Mouse (Mus musculus) thymus, postnatal 10 days (tissue): ENCODE measurements around the gene Sema3b.
A peak's percentile ranks its signal among the peaks of the same experiment; 100 is the strongest.

ENCODE experiments used
- DNase-seq, 2 experiments: peaks; one replicate each; pipeline ENCODE4 v3.0.0; 2021; ENCODE audit warnings: low spot score in 2 of 2

The Sema3b gene

GRCm38 (mm10) chr9:107612945-107613569 lies 4.0 kb upstream of the Sema3b start:
- no peak for DNase-seq

DNA sequence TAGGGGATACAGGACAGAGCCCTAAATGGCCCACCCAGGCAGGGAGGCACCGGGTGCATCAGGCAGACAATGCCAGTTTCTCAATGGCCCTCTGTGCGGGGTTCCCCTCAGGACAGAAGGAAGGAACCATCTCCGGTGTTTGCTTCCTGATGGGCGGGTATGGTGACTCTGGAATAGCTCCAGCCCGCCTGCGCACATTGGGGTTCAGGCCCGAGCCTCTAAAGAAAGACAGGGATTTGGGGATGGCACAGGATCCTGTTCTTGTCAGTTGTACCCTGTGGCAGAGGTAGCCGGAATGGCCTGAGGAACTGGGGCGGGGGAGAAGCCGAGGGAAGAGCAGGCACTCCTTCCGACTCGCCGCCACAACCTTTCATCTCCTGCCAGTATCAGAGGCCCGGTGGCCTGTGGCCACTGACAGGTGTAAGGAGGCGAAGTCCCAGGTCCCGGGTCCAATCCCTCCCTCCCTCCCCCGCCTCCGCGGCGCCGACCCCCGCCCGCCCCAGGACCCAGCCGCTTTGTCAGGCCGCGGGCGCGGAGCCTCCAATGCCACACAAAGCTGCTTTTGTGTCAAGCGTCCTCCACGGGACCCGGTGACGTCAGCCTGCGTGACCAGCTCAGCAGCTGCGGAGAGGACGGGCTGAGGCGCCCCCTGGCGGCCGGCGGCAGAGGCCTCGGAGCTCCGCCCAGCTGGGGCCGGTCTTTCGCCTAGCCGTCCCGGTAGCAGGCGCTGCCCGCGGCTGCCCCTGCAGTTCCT lies 3.3 kb upstream of the Sema3b start:
- DNase-seq = peak; percentile 91 to 98

DNA sequence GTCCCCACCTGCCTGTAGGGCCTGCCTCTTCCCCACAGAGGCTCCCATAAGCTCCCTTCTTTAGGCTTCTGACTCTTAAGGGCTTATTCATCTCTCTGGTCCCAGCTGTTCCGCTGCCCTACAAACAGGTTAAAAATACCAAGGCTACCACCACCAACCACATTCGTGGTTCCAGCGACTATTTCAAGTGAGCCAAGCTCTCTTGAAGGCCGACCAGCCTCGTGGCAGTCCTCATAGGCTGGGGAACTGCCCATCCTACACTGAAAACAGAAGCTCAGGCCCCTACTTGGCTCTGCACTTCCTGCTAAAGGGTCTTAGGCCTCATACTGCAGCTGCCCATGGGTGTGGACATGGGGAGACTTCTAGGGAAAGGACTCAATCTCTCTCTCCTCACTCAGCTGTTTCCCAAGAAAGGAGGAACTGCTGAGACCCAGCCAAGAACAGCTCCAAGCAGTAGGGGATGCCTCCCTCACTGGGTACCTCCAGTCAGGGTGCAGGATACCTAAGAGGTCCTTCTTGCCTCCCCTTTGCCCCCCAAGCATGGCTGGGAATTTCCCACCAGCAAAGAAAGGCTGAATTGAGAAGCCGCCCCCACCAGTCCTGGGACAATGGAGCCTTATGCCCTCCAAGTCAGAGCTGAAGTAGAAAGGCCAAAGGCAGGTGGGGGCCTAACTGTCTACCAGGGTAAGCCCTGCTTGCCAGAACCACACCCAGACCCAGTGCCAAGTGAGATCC lies 2.6 kb upstream of the Sema3b start:
- DNase-seq = no peak

GRCm38 (mm10) chr9:107609433-107609830 lies 403 bp upstream of the Sema3b start:
- no peak for DNase-seq

GRCm38 (mm10) chr9:107607653-107608245 lies 1.3 kb downstream of the Sema3b start:
- DNase-seq = no peak

- DNase-seq = no peak
Measured at GRCm38 (mm10) chr9:107607036-107607435, 2.0 kb downstream of the Sema3b start.

DNA sequence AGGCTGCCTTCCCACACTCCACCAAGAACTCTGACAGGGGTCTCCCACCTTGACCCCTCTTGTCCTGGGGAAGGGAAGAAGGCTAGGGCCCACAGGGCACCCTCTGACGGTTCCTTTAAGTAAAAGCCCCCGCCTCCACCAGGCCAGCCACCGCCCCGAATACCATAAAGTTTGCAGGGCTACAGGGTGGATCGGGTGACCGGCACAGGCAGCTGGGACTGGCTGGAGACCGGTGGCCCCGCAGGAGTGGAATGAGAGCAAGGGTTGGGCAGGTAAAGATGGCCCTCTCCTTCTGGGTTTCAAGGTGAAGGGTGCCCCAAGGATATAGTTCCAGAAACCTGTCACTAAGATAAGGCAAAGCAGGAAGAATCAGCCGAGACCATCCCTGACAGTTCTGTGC lies 2.4 kb downstream of the Sema3b start:
- no peak for DNase-seq

GRCm38 (mm10) chr9:107605041-107605661 lies 3.9 kb downstream of the Sema3b start:
- no peak for DNase-seq

- DNase-seq = no peak
Measured at GRCm38 (mm10) chr9:107603251-107603650, 5.8 kb downstream of the Sema3b start.

- DNase-seq = peak; percentile 80 to 96
Measured at GRCm38 (mm10) chr9:107602068-107602648, 6.9 kb downstream of the Sema3b start.

GRCm38 (mm10) chr9:107601275-107601674 lies 7.8 kb downstream of the Sema3b start:
- no peak for DNase-seq

DNA sequence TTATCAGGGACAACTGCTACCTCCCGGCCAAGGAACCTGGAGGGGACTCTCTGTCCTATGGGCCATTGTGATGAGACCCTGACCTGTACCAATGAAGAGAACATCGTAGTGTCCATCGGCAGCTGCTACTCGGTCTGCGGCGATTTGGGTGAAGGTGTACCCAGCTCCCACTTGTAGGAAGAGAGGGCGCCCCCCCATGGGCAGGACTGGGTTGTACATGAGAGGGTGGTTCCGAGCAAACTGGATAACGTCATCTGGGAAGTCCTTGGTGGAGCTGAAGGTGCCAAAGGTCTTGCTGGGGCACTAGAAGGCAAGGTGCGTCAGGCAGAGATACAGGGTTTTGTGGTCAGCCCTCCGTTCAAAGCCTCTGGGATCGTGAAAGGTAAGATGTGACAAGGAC lies 8.3 kb downstream of the Sema3b start:
- peak in 1 of 2 experiments; percentile 35 for DNase-seq

GRCm38 (mm10) chr9:107599842-107600241 lies 9.2 kb downstream of the Sema3b start:
- DNase-seq = no peak

- no peak for DNase-seq
Measured at GRCm38 (mm10) chr9:107599433-107599832, 9.6 kb downstream of the Sema3b start.

DNA sequence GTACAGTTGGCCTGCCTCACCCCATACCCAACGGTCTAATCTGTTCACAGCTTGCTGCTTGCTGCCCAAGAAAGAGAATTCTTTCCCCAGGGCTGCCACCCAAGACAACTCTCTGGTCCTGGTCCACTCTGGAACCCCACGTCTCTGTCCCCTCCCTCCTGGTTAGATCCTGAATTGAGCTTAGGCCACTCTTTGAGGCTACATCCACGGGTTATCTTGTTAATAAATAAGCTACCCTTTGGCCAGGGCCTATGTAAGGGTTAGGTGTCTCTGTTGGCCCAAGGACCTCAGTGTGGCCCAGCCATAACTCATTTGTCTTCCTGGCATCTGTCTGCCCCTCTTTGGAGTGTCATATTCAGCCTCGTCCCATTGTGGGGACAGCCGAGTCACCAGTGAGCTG lies 10.6 kb downstream of the Sema3b start:
- DNase-seq = no peak

- DNase-seq = no peak
Measured at GRCm38 (mm10) chr9:107596619-107597569, 12.1 kb downstream of the Sema3b start.

DNA sequence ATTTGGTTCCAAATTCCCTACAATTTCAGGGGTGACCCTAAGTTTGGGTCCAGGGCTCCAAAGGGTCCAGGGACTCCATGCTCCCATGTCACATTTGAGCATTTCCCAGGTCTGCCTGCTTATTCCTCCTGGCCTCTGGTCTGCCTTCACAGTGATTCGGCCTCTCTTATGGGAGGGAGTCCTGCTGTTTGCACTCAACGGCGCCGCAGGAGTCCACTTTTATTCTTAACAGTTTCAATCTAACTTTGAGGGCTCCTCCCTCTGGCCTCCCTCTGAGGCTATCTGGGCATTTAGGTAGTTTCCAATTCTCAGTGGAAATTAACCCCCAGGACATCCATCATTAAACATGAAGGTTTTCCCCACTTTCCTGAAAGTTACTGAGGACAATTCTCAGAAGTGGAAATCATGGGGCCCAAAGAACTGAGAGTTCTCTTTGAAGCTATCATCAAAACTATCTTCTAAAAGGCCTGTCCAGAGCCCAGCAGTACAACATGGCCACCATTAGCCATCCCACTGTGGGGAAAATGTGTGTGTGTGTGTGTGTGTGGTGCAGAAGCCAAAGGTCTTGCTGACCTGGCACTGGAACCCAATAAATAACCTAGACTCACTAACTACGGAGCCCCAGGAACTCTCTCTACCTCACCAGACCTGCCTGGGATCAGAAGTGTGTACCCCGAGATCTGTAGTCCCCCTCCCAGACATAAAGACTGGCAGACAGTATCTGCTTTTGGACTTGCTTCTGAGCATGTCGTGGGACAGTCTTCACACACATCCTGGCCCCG lies 14.6 kb downstream of the Sema3b start:
- no peak for DNase-seq

DNA sequence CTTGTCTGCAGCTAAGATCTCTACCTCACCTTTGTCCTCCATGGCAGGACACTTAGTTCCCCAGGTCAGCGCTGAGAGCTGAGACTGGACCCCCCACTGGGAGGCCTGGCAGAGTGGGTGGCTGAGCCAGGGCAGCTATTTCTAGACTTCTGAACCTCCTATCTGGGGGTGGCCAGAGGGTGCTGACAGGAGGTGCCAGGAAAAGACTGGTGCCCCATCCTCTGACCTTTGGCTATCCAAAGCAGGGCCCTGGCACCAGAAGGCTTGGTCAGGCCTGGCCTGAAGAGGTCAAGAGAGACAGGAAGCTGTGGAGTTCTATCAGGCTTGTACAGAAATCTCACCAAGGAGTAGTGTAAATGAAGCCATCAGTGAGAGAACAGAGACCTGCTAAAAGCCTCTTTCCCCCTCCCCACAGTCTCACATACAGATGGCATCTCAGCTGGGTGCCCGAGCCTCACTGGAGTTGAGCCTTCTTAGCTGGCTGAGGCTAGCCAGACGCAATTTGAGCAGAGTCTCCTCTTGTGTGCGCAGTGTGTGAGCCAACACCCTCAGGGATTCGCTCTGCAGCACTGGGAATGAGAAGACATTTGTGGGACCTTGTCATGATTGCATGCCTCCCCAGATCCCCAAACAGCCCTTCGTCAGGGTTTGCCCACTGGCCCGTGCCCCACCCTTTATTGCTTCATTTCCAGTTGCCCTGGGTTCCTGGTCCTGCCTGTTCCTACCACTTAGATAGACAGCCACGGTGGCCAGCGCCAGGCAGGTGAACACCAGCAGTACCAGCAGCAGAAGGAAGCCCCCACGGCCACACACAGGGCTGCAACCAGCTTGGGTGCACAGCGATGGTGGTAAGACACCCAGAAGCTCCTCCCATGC lies 15.7 kb downstream of the Sema3b start:
- no peak for DNase-seq

DNA sequence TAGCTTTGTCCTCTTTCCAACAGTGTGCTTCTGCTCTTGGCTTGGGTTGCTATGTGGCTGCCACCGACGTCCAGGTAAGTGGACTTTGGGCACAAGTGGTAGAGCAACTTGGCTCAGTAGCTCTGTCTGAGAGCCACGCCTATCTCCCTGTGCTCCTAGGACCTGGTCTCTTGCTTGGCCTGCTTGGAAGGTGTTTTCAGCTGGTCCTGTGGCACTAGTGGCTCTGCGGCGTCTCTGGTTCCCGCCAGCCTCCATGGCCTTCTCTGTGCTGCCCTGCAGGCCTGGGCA lies 18.3 kb downstream of the Sema3b start:
- no peak for DNase-seq
